Mouse (Mus musculus) embryonic fibroblast, embryonic 13.5 days (primary cell): ENCODE results near the gene Sfxn2.

Experiments used
- CTCF ChIP-seq: IDR thresholded peaks from 2 replicates; pipeline ENCODE4 v1.5.1; 2011; ENCODE audit warnings: mild to moderate bottlenecking, control low read depth, low read length, moderate library complexity, borderline replicate concordance; ENCODE audit not compliant: insufficient read depth
- POLR2A ChIP-seq: IDR thresholded peaks from 2 replicates; pipeline ENCODE4 v1.6.1; 2011; ENCODE audit warnings: low read depth, mild to moderate bottlenecking, control low read depth, low read length, moderate library complexity

DNA sequence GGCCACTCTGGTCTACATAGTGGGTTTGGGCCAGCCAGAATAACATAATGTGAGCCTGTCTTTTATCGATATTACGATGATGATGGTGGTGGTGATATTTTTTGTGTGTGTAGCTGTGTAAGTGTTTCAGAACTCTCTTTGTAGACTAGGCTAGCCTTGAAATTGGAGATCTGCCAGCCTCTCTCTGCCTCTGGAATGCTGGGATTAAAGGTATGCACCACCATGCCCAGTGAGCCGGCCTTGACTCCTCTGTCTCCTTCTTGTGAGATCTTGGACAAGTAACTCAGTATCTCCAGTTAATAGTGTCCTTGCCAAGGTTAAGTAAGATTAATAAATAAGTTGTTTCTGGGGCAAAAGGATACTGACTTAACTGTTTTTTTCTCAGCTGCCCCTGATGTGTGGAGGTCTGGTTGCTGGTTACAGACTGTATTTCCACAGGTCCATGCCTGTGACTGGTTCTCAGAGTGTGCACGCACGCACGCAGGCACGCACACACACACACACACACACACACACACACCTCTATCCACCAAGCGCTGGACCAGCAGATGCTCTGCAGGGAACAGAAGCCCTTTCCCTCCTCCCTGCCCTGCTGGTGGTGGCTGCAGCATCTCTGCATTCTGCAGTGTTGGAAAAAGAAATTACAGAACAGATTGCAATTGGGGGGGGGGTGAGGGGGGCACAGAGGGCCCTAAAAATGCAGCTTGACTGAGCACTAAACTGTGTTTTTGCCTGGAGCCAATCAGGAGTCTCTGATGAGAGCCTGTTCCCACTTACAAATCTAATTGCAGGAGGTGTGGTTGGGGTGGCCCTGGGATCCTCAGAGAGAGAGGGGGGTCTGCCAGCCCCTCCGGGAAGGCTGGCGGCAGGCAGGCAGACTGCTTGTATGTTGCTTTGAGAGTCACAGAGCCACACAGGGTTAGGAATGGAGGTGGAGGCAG is 47.2 kb upstream of the Sfxn2 start:
- TF ChIP-seq POLR2A: no peak
- no peak for TF ChIP-seq CTCF
